Mouse (Mus musculus): Measurements from ENCODE around the gene Sbf2. TPM values are rescaled to one million over a fixed set of nuclear protein-coding genes. Genes with fewer than 3 reads are reported as not detected.

The Sbf2 gene
- polyA plus RNA-seq, 1 experiment from 2014 or later, result 62.1 TPM

- Histone ChIP-seq H3K9me3 (0 out of 2 replicates have a peak, but pooled peaks cover 3% of the 10 kb centered on the region), H3K9ac (0 out of 2 replicates have a peak overlapping the region, but pooled peaks have one; percentile 5), H3K27me3 (no peaks in the 10 kb centered on the region), H3K4me3 (no peak overlapping the region), H3K4me1 (replicated peaks) (peaks cover 6% of the 10 kb centered on the region; the same call in 1 of the 2 replicates), H3K36me3 (no peaks in the 10 kb centered on the region), H3K4me2 (no peak overlapping the region), H3K27ac (no peak overlapping the region)
- 64% methylated on average over 8 of the region's 8 CpGs for WGBS
- 0 out of 2 replicates have a peak, but pooled peaks have one; percentile 22 for ATAC-seq (ENCODE audit: low FRiP score)
Measured at GRCm38 (mm10) chr7:110287476-110288071, 327.1 kb downstream of the Sbf2 start.

- no peaks in the 10 kb centered on the region for H3K9me3 ChIP-seq
- H3K4me1 ChIP-seq (replicated peaks), result peaks cover 6% of the 10 kb centered on the region; the same call in 1 of the 2 replicates
- H3K36me3 ChIP-seq, result no peaks in the 10 kb centered on the region
- peak; percentile 86 for ATAC-seq (ENCODE audit: low FRiP score)
- 0 out of 2 replicates have a peak overlapping the region, but pooled peaks have one; percentile 5 for H3K9ac ChIP-seq
- no peaks in the 10 kb centered on the region for H3K27me3 ChIP-seq
- no peak overlapping the region for H3K4me3 ChIP-seq
- H3K4me2 ChIP-seq, result no peak overlapping the region
- no peak overlapping the region for H3K27ac ChIP-seq
- WGBS, result 11% methylated on average over 12 of the region's 12 CpGs
Measured at GRCm38 (mm10) chr7:110286838-110287475, 327.8 kb downstream of the Sbf2 start.

GRCm38 (mm10) chr7:110286198-110286732 lies 328.5 kb downstream of the Sbf2 start:
- peaks cover 6% of the 10 kb centered on the region; the same call in 1 of the 2 replicates for H3K4me1 ChIP-seq (replicated peaks)
- 0 out of 2 replicates have a peak, but pooled peaks have one; percentile 45 for ATAC-seq (ENCODE audit: low FRiP score)
- no peak overlapping the region for H3K27ac ChIP-seq
- no peak overlapping the region for H3K9ac ChIP-seq
- H3K9me3 ChIP-seq, result no peaks in the 10 kb centered on the region
- no peaks in the 10 kb centered on the region for H3K27me3 ChIP-seq
- peaks cover 2% of the 10 kb centered on the region; the same call in 1 of the 2 replicates for H3K36me3 ChIP-seq
- H3K4me3 ChIP-seq, result no peak overlapping the region
- H3K4me2 ChIP-seq, result no peak overlapping the region
- 84% methylated on average over 8 of the region's 8 CpGs for WGBS

GRCm38 (mm10) chr7:110285849-110286151 lies 328.9 kb downstream of the Sbf2 start:
- H3K4me2 ChIP-seq, result no peak overlapping the region
- no peak for ATAC-seq (ENCODE audit: low FRiP score)
- H3K27ac ChIP-seq, result no peak overlapping the region
- no peak overlapping the region for H3K4me3 ChIP-seq
- no peaks in the 10 kb centered on the region for H3K27me3 ChIP-seq
- no peaks in the 10 kb centered on the region for H3K9me3 ChIP-seq
- 77% methylated on average over 3 of the region's 3 CpGs for WGBS
- H3K9ac ChIP-seq, result no peak overlapping the region
- H3K36me3 ChIP-seq, result peaks cover 5% of the 10 kb centered on the region; the same call in 1 of the 2 replicates
- peaks cover 6% of the 10 kb centered on the region; the same call in 1 of the 2 replicates for H3K4me1 ChIP-seq (replicated peaks)

GRCm38 (mm10) chr7:110285076-110285848 lies 329.5 kb downstream of the Sbf2 start:
- no peaks in the 10 kb centered on the region for H3K27me3 ChIP-seq
- H3K4me3 ChIP-seq, result no peak overlapping the region
- no peak for ATAC-seq (ENCODE audit: low FRiP score)
- H3K4me1 ChIP-seq (replicated peaks), result peaks cover 6% of the 10 kb centered on the region; the same call in 1 of the 2 replicates
- H3K36me3 ChIP-seq, result peaks cover 5% of the 10 kb centered on the region; the same call in 1 of the 2 replicates
- H3K4me2 ChIP-seq, result no peak overlapping the region
- H3K9ac ChIP-seq, result no peak overlapping the region
- 92% methylated on average over 12 of the region's 12 CpGs for WGBS
- no peaks in the 10 kb centered on the region for H3K9me3 ChIP-seq
- H3K27ac ChIP-seq, result no peak overlapping the region

GRCm38 (mm10) chr7:110283484-110284275 lies 331.0 kb downstream of the Sbf2 start:
- Histone ChIP-seq H3K4me3 (no peak overlapping the region), H3K4me1 (replicated peaks) (peaks cover 6% of the 10 kb centered on the region; the same call in 1 of the 2 replicates), H3K27me3 (no peaks in the 10 kb centered on the region), H3K36me3 (peaks cover 13% of the 10 kb centered on the region), H3K9ac (no peak overlapping the region), H3K27ac (no peak overlapping the region), H3K4me2 (no peak overlapping the region), H3K9me3 (no peaks in the 10 kb centered on the region)
- no peak for ATAC-seq (ENCODE audit: low FRiP score)
- WGBS, result 91% methylated on average over 6 of the region's 6 CpGs

- WGBS, result 85% methylated on average over 11 of the region's 11 CpGs
- no peak overlapping the region for H3K27ac ChIP-seq
- H3K9me3 ChIP-seq, result no peaks in the 10 kb centered on the region
- ATAC-seq (ENCODE audit: low FRiP score), result no peak
- H3K36me3 ChIP-seq, result peaks cover 13% of the 10 kb centered on the region
- H3K4me3 ChIP-seq, result no peak overlapping the region
- H3K4me2 ChIP-seq, result no peak overlapping the region
- no peak overlapping the region for H3K9ac ChIP-seq
- H3K4me1 ChIP-seq (replicated peaks), result peaks cover 6% of the 10 kb centered on the region; the same call in 1 of the 2 replicates
- no peaks in the 10 kb centered on the region for H3K27me3 ChIP-seq
Measured at GRCm38 (mm10) chr7:110282797-110283196, 331.9 kb downstream of the Sbf2 start.

GRCm38 (mm10) chr7:110281435-110282256 lies 333.1 kb downstream of the Sbf2 start:
- 92% methylated on average over 11 of the region's 11 CpGs for WGBS
- no peak for ATAC-seq (ENCODE audit: low FRiP score)
- peaks cover 13% of the 10 kb centered on the region for H3K36me3 ChIP-seq

GRCm38 (mm10) chr7:110279183-110279582 lies 335.5 kb downstream of the Sbf2 start:
- H3K4me1 ChIP-seq (replicated peaks), result no peaks in the 10 kb centered on the region
- no peaks in the 10 kb centered on the region for H3K27me3 ChIP-seq
- no peak overlapping the region for H3K9ac ChIP-seq
- no peak overlapping the region for H3K4me2 ChIP-seq
- H3K4me3 ChIP-seq, result no peak overlapping the region
- ATAC-seq (ENCODE audit: low FRiP score), result no peak
- H3K27ac ChIP-seq, result no peak overlapping the region
- H3K9me3 ChIP-seq, result no peaks in the 10 kb centered on the region
- 93% methylated on average over 4 of the region's 4 CpGs for WGBS
- H3K36me3 ChIP-seq, result peaks cover 13% of the 10 kb centered on the region

More at GRCm38 (mm10) chr7:110281435-110282256, 333.1 kb downstream of the Sbf2 start:
- no peaks in the 10 kb centered on the region for H3K4me1 ChIP-seq (replicated peaks)
- no peaks in the 10 kb centered on the region for H3K9me3 ChIP-seq
- H3K27me3 ChIP-seq, result no peaks in the 10 kb centered on the region
- H3K9ac ChIP-seq, result no peak overlapping the region
- H3K4me2 ChIP-seq, result no peak overlapping the region
- H3K4me3 ChIP-seq, result no peak overlapping the region
- no peak overlapping the region for H3K27ac ChIP-seq

- H3K9me3 ChIP-seq, result no peaks in the 10 kb centered on the region
- H3K4me1 ChIP-seq (replicated peaks), result no peaks in the 10 kb centered on the region; the same call in 1 of the 2 replicates
- H3K27me3 ChIP-seq, result no peaks in the 10 kb centered on the region
- 93% methylated on average over 5 of the region's 5 CpGs for WGBS
- H3K4me2 ChIP-seq, result no peak overlapping the region
- H3K9ac ChIP-seq, result no peak overlapping the region
- no peak overlapping the region for H3K27ac ChIP-seq
- H3K4me3 ChIP-seq, result no peak overlapping the region
- no peak for ATAC-seq (ENCODE audit: low FRiP score)
- H3K36me3 ChIP-seq, result peaks cover 13% of the 10 kb centered on the region
Measured at GRCm38 (mm10) chr7:110277734-110278245, 336.9 kb downstream of the Sbf2 start.

GRCm38 (mm10) chr7:110272434-110272833 lies 342.3 kb downstream of the Sbf2 start:
- Histone ChIP-seq H3K4me3 (no peak overlapping the region), H3K9ac (no peak overlapping the region), H3K36me3 (no peaks in the 10 kb centered on the region; the same call in 1 of the 2 replicates), H3K4me1 (replicated peaks) (no peaks in the 10 kb centered on the region; the same call in 1 of the 2 replicates), H3K27me3 (no peaks in the 10 kb centered on the region), H3K27ac (no peak overlapping the region), H3K9me3 (no peaks in the 10 kb centered on the region), H3K4me2 (no peak overlapping the region)
- no peak for ATAC-seq (ENCODE audit: low FRiP score)
- 82% methylated on average over 4 of the region's 4 CpGs for WGBS

Data from hindbrain, embryonic 13.5 days (tissue).